Mouse (Mus musculus) small intestine, adult 2 months (tissue): Measurements from ENCODE around the gene Tex35. TPM values are rescaled to one million over a fixed set of nuclear protein-coding genes. Genes with fewer than 3 reads are reported as not detected.

Source experiments
- H3K27ac ChIP-seq: fragments of 200-500 bp; 2 replicates; pipeline ENCODE4 v1.5.1; 2012; ENCODE audit warnings: low read depth, low read length, control low read depth, inconsistent platforms; ENCODE audit not compliant: insufficient read depth
- H3K27me3 ChIP-seq: fragments of 200-500 bp; 2 replicates; pipeline ENCODE4 v1.6.1; 2012; ENCODE audit warnings: mild to moderate bottlenecking, moderate library complexity, low read length, inconsistent platforms; ENCODE audit not compliant: control insufficient read depth, insufficient read depth
- H3K36me3 ChIP-seq: fragments of 200-500 bp; 2 replicates; pipeline ENCODE4 v1.6.1; 2012; ENCODE audit warnings: mild to moderate bottlenecking, low read length, control low read depth, inconsistent platforms; ENCODE audit not compliant: control insufficient read depth, insufficient read depth
- H3K4me1 ChIP-seq: fragments of 200-500 bp; 2 replicates; pipeline ENCODE4 v1.6.1; 2012; ENCODE audit warnings: low read length, inconsistent platforms, mixed read lengths; ENCODE audit not compliant: control insufficient read depth, insufficient read depth, insufficient read length
- H3K4me3 ChIP-seq: fragments of 200-500 bp; 2 replicates; pipeline ENCODE4 v1.5.1; 2012; ENCODE audit warnings: low read depth, mild to moderate bottlenecking, control low read depth, inconsistent platforms, low read length, moderate library complexity
- CTCF ChIP-seq: fragments of 200-500 bp; IDR thresholded peaks from 2 replicates; pipeline ENCODE4 v1.5.1; 2012; ENCODE audit warnings: low read depth, mild to moderate bottlenecking, control low read depth, inconsistent platforms, low read length, moderate library complexity, mixed read lengths; ENCODE audit not compliant: insufficient replicate concordance, insufficient read length; ENCODE audit errors: extremely low read depth
- POLR2A ChIP-seq: fragments of 200-500 bp; IDR thresholded peaks from 2 replicates; pipeline ENCODE4 v1.6.1; 2012; ENCODE audit warnings: low read depth, mild to moderate bottlenecking, control low read depth, inconsistent platforms, low read length, moderate library complexity
- WGBS: fragments of 180-500 bp; shearing (Covaris S2); methylation state at CpG from one replicate; pipeline ENCODE4 v1.1.7; 2018; 5-methylcytosine and 5-hydroxymethylcytosine counted together
- polyA plus RNA-seq: library from polyadenylated mRNA; depleted of rRNA; stranded (reverse); fragments of >200 nt; gene quantifications from 2 replicates; pipeline ENCODE4 v1.2.3, GENCODE M21; 2012; rRNA removed

The Tex35 gene
- polyA plus RNA-seq, 1 experiment: not detected

- no peaks in the 10 kb centered on the region for H3K27me3 ChIP-seq
- H3K4me3 ChIP-seq: no peak overlapping the region
- TF ChIP-seq CTCF (no peak), POLR2A (no peak)
- 80% methylated on average over 7 of the region's 7 CpGs for WGBS
- H3K27ac ChIP-seq: no peak overlapping the region
- H3K36me3 ChIP-seq: no peaks in the 10 kb centered on the region
- no peaks in the 10 kb centered on the region for H3K4me1 ChIP-seq
Measured at GRCm38 (mm10) chr1:157054659-157055058, 53.8 kb downstream of the Tex35 start.

GRCm38 (mm10) chr1:157049886-157050285, 58.6 kb downstream of the Tex35 start:
- no peak overlapping the region for H3K4me3 ChIP-seq
- H3K36me3 ChIP-seq: no peaks in the 10 kb centered on the region
- H3K27me3 ChIP-seq: no peaks in the 10 kb centered on the region
- TF ChIP-seq CTCF (no peak), POLR2A (no peak)
- peaks cover 6% of the 10 kb centered on the region; the same call in 1 of the 2 replicates for H3K4me1 ChIP-seq
- H3K27ac ChIP-seq: no peak overlapping the region
- WGBS: 88% methylated on average over 2 of the region's 2 CpGs

Other genes with a start within 250 kb of the Tex35 start
- gene Ralgps2, start 169.1 kb downstream of the Tex35 start, polyA plus RNA-seq: 6.5 and 21.6 TPM in 2 replicates